Comparison of ENCODE assay signal across 20 mouse cellular contexts in the genomic region with DNA sequence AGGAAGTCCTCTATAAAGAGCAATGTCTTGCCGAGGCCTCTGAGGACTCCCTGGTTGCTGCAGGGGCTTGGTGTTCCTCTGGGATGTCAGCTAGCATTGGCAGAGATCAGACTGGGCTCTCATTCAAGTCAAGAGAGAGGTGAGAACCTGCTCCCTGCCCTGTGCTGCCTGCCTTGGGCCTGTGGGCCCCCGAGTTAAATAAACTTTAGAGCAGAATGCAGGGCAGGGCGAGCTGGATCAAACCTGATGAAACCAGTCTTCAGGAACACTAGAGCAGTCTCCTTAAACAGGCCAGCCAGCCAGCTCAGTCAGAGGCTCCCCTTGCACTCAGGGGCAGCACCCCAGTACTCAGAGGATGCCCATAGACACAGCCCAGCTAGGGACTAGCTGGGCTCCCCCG. TPM values are rescaled to one million over a fixed set of nuclear protein-coding genes. Genes with fewer than 3 reads are reported as not detected.
DNase-seq lines count a peak whose midpoint lies in the region; ATAC-seq and TF ChIP-seq lines count a peak whose summit lies in the region.
"Had no signal": no experiment of that assay in that cellular context is flagged by ENCODE, and none has a peak within 500 bp of the region (broad histone marks: within the 10 kb centered on the region; RNA-seq: fewer than 3 reads in every experiment).

No protein-coding gene starts in this region.

- ATAC-seq in hindbrain, embryonic 11.5 days (ENCODE audit: low FRiP score): no peak
- ATAC-seq: forebrain, postnatal 0 days; inflammation-experienced regulatory T-cells, adult 6 months; liver, postnatal 0 days; midbrain, embryonic 13.5 days; Patski had no signal

- no peak for DNase-seq in hindbrain, embryonic 10.5 days (ENCODE audit: low spot score)
- no peak for DNase-seq in hindbrain, embryonic 11.5 days (ENCODE audit: low spot score)
- DNase-seq in ZHBTc4 (ENCODE audit: low read depth, low spot score): peak; percentile 62
- peak; percentile 52 for DNase-seq in kidney, adult 2 months
- peak; percentile 52 to 57 for DNase-seq in kidney, postnatal 36 days
- DNase-seq in layer of hippocampus, postnatal 25 days (ENCODE audit: extremely low spot score in 1 of 2, low spot score in 1 of 2): no peak
- no peak for DNase-seq in frontal cortex, postnatal 36 days (ENCODE audit: low spot score in 2 of 2)
- no peak for DNase-seq in lung, adult 18-20 months
- DNase-seq: adrenal gland, adult 2 months; cerebellum, adult 18-20 months; forebrain, postnatal 0 days; heart, postnatal 14 days; liver, postnatal 0 days; lung, postnatal 4 days; thymus, adult 18-20 months had no signal

- H3K9ac ChIP-seq in hindbrain, embryonic 11.5 days (ENCODE audit: low read depth, low read length): no peak overlapping the region
- H3K9ac ChIP-seq: forebrain, postnatal 0 days; limb, embryonic 15.5 days; liver, postnatal 0 days; midbrain, embryonic 13.5 days had no signal

- no peaks in the 10 kb centered on the region for H3K27me3 ChIP-seq in hindbrain, embryonic 10.5 days (ENCODE audit: insufficient read depth, poor library complexity, severe bottlenecking)
- H3K27me3 ChIP-seq in hindbrain, embryonic 11.5 days (ENCODE audit: control insufficient read depth, insufficient read depth, low read length): no peaks in the 10 kb centered on the region
- H3K27me3 ChIP-seq in kidney, adult 2 months (replicated peaks; ENCODE audit: control insufficient read depth, insufficient read depth, low read length): no peaks in the 10 kb centered on the region
- H3K27me3 ChIP-seq: limb, embryonic 15.5 days; midbrain, embryonic 13.5 days; Patski had no signal

- H3K9me3 ChIP-seq in hindbrain, embryonic 10.5 days: no peaks in the 10 kb centered on the region
- no peaks in the 10 kb centered on the region for H3K9me3 ChIP-seq in hindbrain, embryonic 11.5 days (ENCODE audit: control insufficient read depth, low read length)
- H3K9me3 ChIP-seq: limb, embryonic 15.5 days; midbrain, embryonic 13.5 days had no signal

- H3K4me3 ChIP-seq in hindbrain, embryonic 10.5 days: no peak overlapping the region
- H3K4me3 ChIP-seq in hindbrain, embryonic 11.5 days (ENCODE audit: low read depth, low read length): no peak overlapping the region
- H3K4me3 ChIP-seq in kidney, adult 2 months (ENCODE audit: insufficient read depth, low read depth, low read length): no peak overlapping the region
- H3K4me3 ChIP-seq: limb, embryonic 15.5 days; midbrain, embryonic 13.5 days had no signal

- 78% methylated on average over 4 of the region's 4 CpGs for WGBS in hindbrain, embryonic 10.5 days
- WGBS in hindbrain, embryonic 11.5 days: 80% methylated on average over 4 of the region's 4 CpGs
- WGBS in kidney, adult 2 months: 48% methylated on average over 4 of the region's 4 CpGs

- H3K36me3 ChIP-seq in hindbrain, embryonic 10.5 days: peaks cover 97% of the 10 kb centered on the region
- H3K36me3 ChIP-seq in hindbrain, embryonic 11.5 days (ENCODE audit: control insufficient read depth, insufficient read depth, low read length): peaks cover 7% of the 10 kb centered on the region; the same call in 1 of the 2 replicates
- H3K36me3 ChIP-seq in kidney, adult 2 months (ENCODE audit: control insufficient read depth, insufficient read depth, low read length): no peaks in the 10 kb centered on the region

- no peak for TF ChIP-seq POLR2A in kidney, adult 2 months (IDR thresholded peaks at IDR 0.05; ENCODE audit: low read depth, low read length)

- peaks cover 22% of the 10 kb centered on the region for H3K4me1 ChIP-seq in hindbrain, embryonic 10.5 days (replicated peaks)
- H3K4me1 ChIP-seq in hindbrain, embryonic 11.5 days (replicated peaks; ENCODE audit: control insufficient read depth, insufficient read depth, low read length): no peaks in the 10 kb centered on the region
- H3K4me1 ChIP-seq in kidney, adult 2 months (ENCODE audit: control insufficient read depth, insufficient read depth, low read length): peaks cover 14% of the 10 kb centered on the region; the same call in 1 of the 2 replicates
- H3K4me1 ChIP-seq: limb, embryonic 15.5 days; midbrain, embryonic 13.5 days had no signal

- H3K4me2 ChIP-seq in hindbrain, embryonic 11.5 days (replicated peaks; ENCODE audit: low read depth, low read length): no peak overlapping the region
- H3K4me2 ChIP-seq: limb, embryonic 15.5 days; midbrain, embryonic 13.5 days had no signal

- TF ChIP-seq CTCF in kidney, adult 2 months (conservative IDR thresholded peaks at IDR 0.05; ENCODE audit: insufficient read depth, insufficient read length, low read depth, low read length): no peak

- peak overlapping the region; percentile 72 for H3K27ac ChIP-seq in hindbrain, embryonic 10.5 days
- H3K27ac ChIP-seq in hindbrain, embryonic 11.5 days (ENCODE audit: low read depth, low read length): no peak overlapping the region
- H3K27ac ChIP-seq in kidney, adult 2 months (ENCODE audit: insufficient read depth, low read depth, low read length): no peak overlapping the region
- H3K27ac ChIP-seq: limb, embryonic 15.5 days; midbrain, embryonic 13.5 days had no signal

RNA-seq across cellular contexts. Expression of gene Vps9d1, which starts 17.8 kb away (rescaled TPM):
- 26.8 and 31.7 TPM in 2 replicates for polyA plus RNA-seq in hindbrain, embryonic 10.5 days (2016; fragmentation: Nextera tagmentation; extraction: Ambion mirVana)
- 24.9 and 28.0 TPM in 2 replicates for polyA plus RNA-seq in hindbrain, embryonic 11.5 days (2014; fragmentation: Nextera tagmentation; extraction: Ambion mirVana)
- polyA plus RNA-seq in kidney, adult 2 months (2012; rRNA removed): 42.7 and 79.9 TPM in 2 replicates
- 10 to 100 TPM; 57.4 to 65.0 TPM for total RNA-seq in layer of hippocampus, postnatal 25 days (2021)

RNA-seq across cellular contexts. Expression of gene Zfp276, which starts 17.9 kb away (rescaled TPM):
- 30.6 and 36.0 TPM in 2 replicates for polyA plus RNA-seq in hindbrain, embryonic 10.5 days (2016; fragmentation: Nextera tagmentation; extraction: Ambion mirVana)
- 18.1 and 18.6 TPM in 2 replicates for polyA plus RNA-seq in hindbrain, embryonic 11.5 days (2014; fragmentation: Nextera tagmentation; extraction: Ambion mirVana)
- 22.4 and 29.9 TPM in 2 replicates for polyA plus RNA-seq in kidney, adult 2 months (2012; rRNA removed)
- 10 to 100 TPM; 19.1 to 23.7 TPM for total RNA-seq in layer of hippocampus, postnatal 25 days (2021)

RNA-seq across cellular contexts. Expression of gene Spata2l, which starts 35.9 kb away (rescaled TPM):
- 2.3 and 3.3 TPM in 2 replicates for polyA plus RNA-seq in hindbrain, embryonic 10.5 days (2016; fragmentation: Nextera tagmentation; extraction: Ambion mirVana)
- polyA plus RNA-seq in hindbrain, embryonic 11.5 days (2014; fragmentation: Nextera tagmentation; extraction: Ambion mirVana): 1.8 and 2.2 TPM in 2 replicates
- polyA plus RNA-seq in kidney, adult 2 months (2012; rRNA removed): 14.9 and 16.7 TPM in 2 replicates
- total RNA-seq in layer of hippocampus, postnatal 25 days (2021): 10 to 100 TPM; 85.7 to 94.3 TPM

RNA-seq across cellular contexts. Expression of gene Fanca, which starts 46.5 kb away (rescaled TPM):
- 35.3 and 40.9 TPM in 2 replicates for polyA plus RNA-seq in hindbrain, embryonic 10.5 days (2016; fragmentation: Nextera tagmentation; extraction: Ambion mirVana)
- polyA plus RNA-seq in hindbrain, embryonic 11.5 days (2014; fragmentation: Nextera tagmentation; extraction: Ambion mirVana): 26.9 and 35.4 TPM in 2 replicates
- 15.9 and 19.2 TPM in 2 replicates for polyA plus RNA-seq in kidney, adult 2 months (2012; rRNA removed)
- total RNA-seq in layer of hippocampus, postnatal 25 days (2021): 1 to 10 TPM; 1.7 to 3.7 TPM
- total RNA-seq: gastrocnemius, adult 8-10 months had no signal

RNA-seq across cellular contexts. Expression of gene Cdk10, which starts 47.3 kb away (rescaled TPM):
- polyA plus RNA-seq in hindbrain, embryonic 10.5 days (2016; fragmentation: Nextera tagmentation; extraction: Ambion mirVana): 36.7 and 37.2 TPM in 2 replicates
- polyA plus RNA-seq in hindbrain, embryonic 11.5 days (2014; fragmentation: Nextera tagmentation; extraction: Ambion mirVana): 32.3 and 34.5 TPM in 2 replicates
- polyA plus RNA-seq in kidney, adult 2 months (2012; rRNA removed): 53.3 and 53.7 TPM in 2 replicates
- total RNA-seq in layer of hippocampus, postnatal 25 days (2021): 10 to 100 TPM; 77.3 to 94.0 TPM

Comparison
In these comparisons a context has a peak if more than half of its experiments do, and no peak if none do; other contexts are left out.
1. DNase-seq: peak in ZHBTc4 (single experiment), kidney, adult 2 months (single experiment) and kidney, postnatal 36 days (2 of 2); none in hindbrain, embryonic 10.5 days (single experiment), hindbrain, embryonic 11.5 days (single experiment), layer of hippocampus, postnatal 25 days (0 of 2), frontal cortex, postnatal 36 days (0 of 2) and lung, adult 18-20 months (0 of 2).